Mouse (Mus musculus) lung, adult 10 weeks (tissue): ENCODE results near the gene Myo9a. TPM values are rescaled to one million over a fixed set of nuclear protein-coding genes. Genes with fewer than 3 reads are reported as not detected.

Experiments
- polyA plus RNA-seq: library from polyadenylated mRNA; stranded (reverse); fragments of 350-450 nt; fragmentation: Illumina TruSeq; extraction: RNeasy Lipid Tissue Mini Kit (QIAGEN cat#74804); gene quantifications from one replicate; pipeline ENCODE4 v1.2.3, GENCODE M21; 2014; ENCODE audit warnings: low read depth, low replicate concordance; ENCODE audit not compliant: insufficient read depth

Myo9a gene
- 3.3 TPM for polyA plus RNA-seq

GRCm38 (mm10) chr9:59750267-59751065 lies at the start of gene Myo9a, which contains the start of gene Senp8:
Gene Myo9a, plus strand, starts transcription at chr9:59750896.
Gene Senp8, minus strand, starts transcription at chr9:59750710.

DNA sequence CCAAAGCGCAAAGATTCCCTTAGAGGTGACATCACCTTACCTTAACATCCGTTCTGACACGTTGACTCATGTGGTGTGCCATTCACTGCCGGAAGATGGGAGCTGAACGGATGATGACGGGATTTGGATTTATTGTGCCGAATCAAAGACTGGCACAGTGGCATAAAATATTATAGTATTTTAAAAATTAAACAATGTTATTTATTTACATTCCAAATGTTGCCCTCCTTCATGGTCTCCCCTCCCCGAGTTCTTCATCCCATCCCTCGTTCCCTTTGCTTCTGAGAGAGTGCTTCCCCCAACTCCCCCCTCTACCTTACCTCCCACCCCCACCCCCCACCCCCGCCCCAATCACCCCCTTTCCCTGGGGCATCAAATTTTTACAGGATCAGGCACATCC lies 209.9 kb downstream of the Myo9a start, which contains the start of gene Nr2e3:
Gene Nr2e3 (minus strand): TSS at position 101 of the 400 bp plus-strand sequence.

Other genes with a start within 250 kb of the Myo9a start
- gene Hexa, start 211.4 kb upstream of the Myo9a start, polyA plus RNA-seq, result 88.5 TPM
- gene Tmem202, start 211.0 kb upstream of the Myo9a start, polyA plus RNA-seq, result 1.0 TPM
- gene Celf6, start 173.0 kb upstream of the Myo9a start, polyA plus RNA-seq, result not detected
- gene Parp6, start 133.6 kb upstream of the Myo9a start, polyA plus RNA-seq, result 19.7 TPM
- 196 TPM for gene Pkm, start 94.5 kb upstream of the Myo9a start, polyA plus RNA-seq
- 34.4 TPM for gene Gramd2, start 70.8 kb upstream of the Myo9a start, polyA plus RNA-seq
- gene Senp8, start 186 bp upstream of the Myo9a start, polyA plus RNA-seq, result 3.2 TPM
- gene Nr2e3, start 209.8 kb downstream of the Myo9a start, polyA plus RNA-seq, result not detected